Mouse (Mus musculus) midbrain, embryonic 12.5 days (tissue): ENCODE measurements around the gene Errfi1. TPM values are rescaled to one million over a fixed set of nuclear protein-coding genes. Genes with fewer than 3 reads are reported as not detected.

Source experiments
- ATAC-seq: fragments of 200-750 bp; cut with Nextera tagmentation; 2 replicates; pipeline ENCODE4 v1.8.0; 2017; ENCODE audit warnings: low read depth, moderate TSS enrichment, moderate library complexity; ENCODE audit not compliant: low FRiP score
- H3K27ac ChIP-seq: fragments of 300-500 bp; sonication (generic); replicated peaks from 2 replicates; pipeline ENCODE4 v1.5.1; 2016; ENCODE audit warnings: mild to moderate bottlenecking
- H3K27me3 ChIP-seq: fragments of 300-500 bp; sonication (generic); 2 replicates; pipeline ENCODE4 v1.6.1; 2016; ENCODE audit warnings: mild to moderate bottlenecking
- H3K36me3 ChIP-seq: fragments of 300-500 bp; sonication (generic); 2 replicates; pipeline ENCODE4 v1.6.1; 2016
- H3K4me1 ChIP-seq: fragments of 300-500 bp; sonication (generic); 2 replicates; pipeline ENCODE4 v1.6.1; 2016
- H3K4me2 ChIP-seq: fragments of 300-500 bp; sonication (generic); replicated peaks from 2 replicates; pipeline ENCODE4 v1.6.1; 2016; ENCODE audit warnings: mild to moderate bottlenecking, moderate library complexity
- H3K4me3 ChIP-seq: fragments of 300-500 bp; sonication (generic); 2 replicates; pipeline ENCODE4 v1.5.1; 2016; ENCODE audit warnings: mild to moderate bottlenecking
- H3K9ac ChIP-seq: fragments of 300-500 bp; sonication (generic); replicated peaks from 2 replicates; pipeline ENCODE4 v1.6.1; 2016; ENCODE audit warnings: mild to moderate bottlenecking, moderate library complexity
- H3K9me3 ChIP-seq: fragments of 300-500 bp; sonication (generic); 2 replicates; pipeline ENCODE4 v1.6.1; 2016; ENCODE audit warnings: mild to moderate bottlenecking
- WGBS: fragments of 180-500 bp; shearing (Covaris S2); methylation state at CpG from one replicate; pipeline ENCODE4 v1.1.7; 2016; 5-methylcytosine and 5-hydroxymethylcytosine counted together
- polyA plus RNA-seq: library from polyadenylated mRNA; unstranded; fragments of >200 nt; fragmentation: Nextera tagmentation; extraction: Ambion mirVana; gene quantifications from 2 replicates; pipeline ENCODE4 v1.2.1, GENCODE M21; 2016

The Errfi1 gene
- polyA plus RNA-seq, 1 experiment from 2014 or later, result 22.1 TPM

DNA sequence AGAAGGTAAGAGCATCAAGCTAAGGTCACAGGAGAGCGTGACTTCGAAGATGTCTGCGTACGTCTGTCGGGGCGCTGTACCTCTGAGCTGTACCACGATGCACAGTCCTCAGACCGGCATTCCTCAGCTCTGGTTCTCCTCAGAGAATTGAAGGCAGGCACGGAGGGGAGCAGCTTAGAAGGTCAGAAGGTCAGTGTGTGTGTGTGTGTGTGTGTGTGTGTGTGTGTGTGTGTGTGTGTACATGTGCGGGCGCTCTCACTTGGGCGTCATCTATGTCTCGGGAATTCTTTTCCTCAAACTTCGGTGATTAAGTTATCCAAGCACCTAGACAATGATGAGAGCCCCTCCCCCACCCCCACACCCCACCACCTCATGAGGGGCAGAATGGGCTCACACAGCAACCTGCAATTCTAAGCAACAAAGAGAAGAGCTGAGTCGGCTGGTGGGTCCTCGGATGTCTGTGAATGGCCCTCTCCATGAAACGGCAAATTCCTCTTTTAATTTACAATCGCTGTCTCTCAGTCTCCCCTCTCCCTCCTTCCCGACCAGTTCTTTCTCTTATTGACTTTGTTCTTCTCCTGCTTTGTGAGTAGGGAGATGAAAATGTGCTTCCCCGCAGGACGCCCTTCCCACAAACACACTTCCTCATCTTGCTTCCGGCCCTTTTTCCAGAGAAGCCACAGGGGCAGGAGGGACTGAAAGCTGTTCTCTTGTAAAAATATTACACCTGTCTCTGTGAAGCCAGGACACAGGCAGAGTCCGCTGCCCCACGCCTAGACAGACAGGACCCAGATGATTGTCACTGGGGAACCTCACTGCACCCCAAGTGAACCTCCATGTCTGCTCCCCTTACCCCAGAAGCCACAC lies 29.9 kb upstream of the Errfi1 start:
- Histone ChIP-seq H3K9ac (no peak overlapping the region), H3K4me1 (peaks cover 32% of the 10 kb centered on the region), H3K4me2 (0 out of 2 replicates have a peak overlapping the region, but pooled peaks have one; percentile 7), H3K4me3 (no peak overlapping the region), H3K9me3 (no peaks in the 10 kb centered on the region), H3K36me3 (no peaks in the 10 kb centered on the region), H3K27me3 (peaks cover 42% of the 10 kb centered on the region), H3K27ac (no peak overlapping the region)
- 0 out of 2 replicates have a peak, but pooled peaks have one; percentile 30 for ATAC-seq
- WGBS, result 36% methylated on average over 23 of the region's 24 CpGs

DNA sequence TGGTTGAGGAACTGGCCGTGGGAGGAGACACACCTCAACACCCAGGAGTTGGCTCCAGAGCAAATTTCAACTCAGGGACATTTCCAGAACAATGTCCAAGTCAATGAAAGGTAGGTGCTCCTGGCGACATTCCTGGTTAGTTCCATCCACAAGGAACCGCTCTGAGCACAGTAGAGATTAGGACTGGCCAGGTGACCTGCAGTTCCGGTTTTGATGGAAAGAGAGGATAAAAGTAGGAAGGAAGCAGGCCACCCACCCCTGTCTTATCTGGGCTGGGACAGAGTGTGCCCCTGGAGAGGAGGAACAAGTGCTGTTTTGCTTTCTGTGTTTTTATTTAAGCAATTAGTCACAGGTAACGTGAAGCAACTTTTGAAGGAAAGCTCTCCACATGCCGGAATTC lies 28.8 kb upstream of the Errfi1 start:
- no peaks in the 10 kb centered on the region for H3K36me3 ChIP-seq
- WGBS, result 62% methylated on average over 6 of the region's 6 CpGs
- no peak overlapping the region for H3K4me3 ChIP-seq
- no peak overlapping the region for H3K4me2 ChIP-seq
- ATAC-seq, result no peak
- no peak overlapping the region for H3K9ac ChIP-seq
- H3K27ac ChIP-seq, result no peak overlapping the region
- peaks cover 38% of the 10 kb centered on the region for H3K27me3 ChIP-seq
- no peaks in the 10 kb centered on the region for H3K9me3 ChIP-seq
- H3K4me1 ChIP-seq, result peaks cover 32% of the 10 kb centered on the region

DNA sequence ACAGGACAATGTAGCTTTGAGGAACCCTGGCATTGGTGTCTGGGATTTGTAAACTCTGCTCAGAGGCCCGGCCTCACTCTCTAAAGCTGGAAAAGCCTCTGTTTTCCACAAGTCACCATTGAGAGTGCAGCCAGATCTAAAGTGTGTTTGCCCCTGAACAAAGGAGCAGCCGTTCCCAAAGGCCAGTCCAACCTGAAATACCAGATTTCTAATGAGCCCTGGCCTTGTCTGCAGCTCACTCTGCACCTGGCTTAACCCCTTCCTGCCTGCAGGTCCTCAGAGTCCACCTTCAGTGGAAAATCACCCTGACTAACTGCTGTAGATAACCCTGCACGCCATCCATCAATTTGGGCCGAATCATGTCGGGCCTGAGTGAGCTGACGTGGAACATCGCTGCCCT lies 28.2 kb upstream of the Errfi1 start:
- no peak overlapping the region for H3K4me3 ChIP-seq
- H3K9me3 ChIP-seq, result no peaks in the 10 kb centered on the region
- H3K36me3 ChIP-seq, result no peaks in the 10 kb centered on the region
- no peak for ATAC-seq
- no peak overlapping the region for H3K27ac ChIP-seq
- H3K4me2 ChIP-seq, result no peak overlapping the region
- peaks cover 38% of the 10 kb centered on the region for H3K27me3 ChIP-seq
- WGBS, result 19% methylated on average over 7 of the region's 7 CpGs
- H3K9ac ChIP-seq, result no peak overlapping the region
- H3K4me1 ChIP-seq, result peaks cover 32% of the 10 kb centered on the region

DNA sequence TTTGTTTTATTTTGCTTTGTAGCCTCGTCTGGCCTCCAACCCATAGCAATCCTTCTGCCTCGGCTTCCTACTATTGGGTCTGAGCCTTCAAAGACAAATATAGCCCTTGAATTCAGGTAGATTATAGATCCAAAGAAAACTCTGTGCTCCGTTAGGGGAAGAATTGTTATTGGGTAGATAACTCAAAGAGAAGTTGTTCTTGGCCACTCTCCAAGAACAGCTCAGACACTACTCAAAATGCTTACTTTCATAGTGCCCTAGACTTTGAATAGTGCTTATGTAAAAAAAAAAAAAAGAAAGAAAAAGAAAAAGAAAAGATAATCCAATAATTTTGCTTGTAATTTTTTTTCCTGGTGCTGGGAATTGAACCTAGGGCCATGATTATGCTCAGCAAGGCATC lies 22.4 kb upstream of the Errfi1 start:
- Histone ChIP-seq H3K4me1 (peaks cover 9% of the 10 kb centered on the region), H3K27me3 (peaks cover 5% of the 10 kb centered on the region), H3K36me3 (no peaks in the 10 kb centered on the region), H3K9ac (no peak overlapping the region), H3K4me3 (no peak overlapping the region), H3K9me3 (no peaks in the 10 kb centered on the region), H3K4me2 (no peak overlapping the region), H3K27ac (no peak overlapping the region)
- 77% methylated on average over 3 of the region's 3 CpGs for WGBS
- no peak for ATAC-seq

DNA sequence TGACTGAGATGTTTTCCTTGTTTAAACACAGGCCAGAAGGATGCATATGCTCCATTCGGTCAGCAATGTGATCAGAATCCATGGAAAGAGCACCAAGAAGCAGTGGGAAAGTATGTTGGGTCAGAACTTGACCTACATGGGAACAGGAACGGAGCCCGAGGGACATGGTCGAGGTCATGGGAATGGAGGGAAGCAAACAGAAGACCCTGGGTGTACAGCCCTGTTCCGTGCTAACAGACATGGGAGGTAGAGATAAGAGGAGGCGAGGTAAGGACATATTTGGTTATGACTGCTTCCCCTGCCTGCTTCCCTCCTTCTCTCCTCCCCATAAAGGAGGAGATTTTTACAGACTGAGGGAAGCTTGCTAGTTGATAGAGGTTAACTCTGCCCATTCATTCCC lies 21.8 kb upstream of the Errfi1 start:
- 87% methylated on average over 6 of the region's 6 CpGs for WGBS
- Histone ChIP-seq H3K9ac (no peak overlapping the region), H3K4me1 (peaks cover 4% of the 10 kb centered on the region; the same call in 1 of the 2 replicates), H3K27me3 (0 out of 2 replicates have a peak, but pooled peaks cover 3% of the 10 kb centered on the region), H3K9me3 (no peaks in the 10 kb centered on the region), H3K4me2 (no peak overlapping the region), H3K4me3 (no peak overlapping the region), H3K27ac (no peak overlapping the region), H3K36me3 (no peaks in the 10 kb centered on the region)
- no peak for ATAC-seq

DNA sequence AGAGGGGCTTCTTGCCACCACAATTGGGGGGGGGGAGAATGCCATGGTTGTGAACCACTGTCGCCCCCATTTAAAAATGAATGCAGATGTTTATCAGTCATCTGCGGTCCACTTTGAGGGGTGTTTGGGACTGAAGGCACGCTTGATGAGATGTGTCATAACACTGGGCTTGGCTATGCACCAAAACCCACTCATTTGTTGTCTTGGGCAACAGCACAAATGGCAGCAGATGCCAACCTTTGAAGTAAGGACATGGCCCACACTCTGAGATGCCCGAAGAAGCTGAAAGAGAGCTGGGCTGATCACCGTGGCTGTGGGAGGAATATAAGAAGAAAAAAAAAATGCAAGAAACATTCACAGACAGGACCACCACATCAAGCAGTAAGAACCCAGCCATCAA lies 18.6 kb upstream of the Errfi1 start:
- 91% methylated on average over 5 of the region's 5 CpGs for WGBS
- no peak overlapping the region for H3K4me2 ChIP-seq
- H3K27me3 ChIP-seq, result 0 out of 2 replicates have a peak, but pooled peaks cover 3% of the 10 kb centered on the region
- H3K4me1 ChIP-seq, result no peaks in the 10 kb centered on the region
- no peaks in the 10 kb centered on the region for H3K36me3 ChIP-seq
- H3K9me3 ChIP-seq, result no peaks in the 10 kb centered on the region
- ATAC-seq, result no peak
- no peak overlapping the region for H3K9ac ChIP-seq
- no peak overlapping the region for H3K4me3 ChIP-seq
- no peak overlapping the region for H3K27ac ChIP-seq

DNA sequence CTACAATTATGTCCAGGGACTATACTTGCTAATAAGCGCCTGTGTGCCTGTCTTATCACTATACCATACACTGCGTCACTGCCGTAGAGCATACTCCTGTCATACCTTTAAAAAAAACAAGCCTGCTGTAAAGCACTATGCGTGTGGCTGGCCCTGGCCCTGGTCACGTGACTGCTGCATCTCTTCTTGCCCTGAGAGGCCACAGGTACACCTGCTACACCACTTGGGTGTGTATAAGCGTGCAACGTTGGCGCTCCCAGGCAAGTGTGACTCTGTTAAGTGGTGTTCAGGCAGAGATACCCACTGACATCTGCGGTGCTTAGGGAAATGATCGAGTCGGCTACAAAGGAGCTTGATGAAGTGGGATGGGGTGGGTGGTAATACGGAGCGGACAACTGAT lies 17.5 kb upstream of the Errfi1 start:
- no peak for ATAC-seq
- Histone ChIP-seq H3K36me3 (no peaks in the 10 kb centered on the region), H3K4me2 (no peak overlapping the region), H3K9ac (no peak overlapping the region), H3K27me3 (0 out of 2 replicates have a peak, but pooled peaks cover 3% of the 10 kb centered on the region), H3K27ac (no peak overlapping the region), H3K9me3 (no peaks in the 10 kb centered on the region), H3K4me3 (no peak overlapping the region), H3K4me1 (no peaks in the 10 kb centered on the region)
- WGBS, result 92% methylated on average over 13 of the region's 13 CpGs

DNA sequence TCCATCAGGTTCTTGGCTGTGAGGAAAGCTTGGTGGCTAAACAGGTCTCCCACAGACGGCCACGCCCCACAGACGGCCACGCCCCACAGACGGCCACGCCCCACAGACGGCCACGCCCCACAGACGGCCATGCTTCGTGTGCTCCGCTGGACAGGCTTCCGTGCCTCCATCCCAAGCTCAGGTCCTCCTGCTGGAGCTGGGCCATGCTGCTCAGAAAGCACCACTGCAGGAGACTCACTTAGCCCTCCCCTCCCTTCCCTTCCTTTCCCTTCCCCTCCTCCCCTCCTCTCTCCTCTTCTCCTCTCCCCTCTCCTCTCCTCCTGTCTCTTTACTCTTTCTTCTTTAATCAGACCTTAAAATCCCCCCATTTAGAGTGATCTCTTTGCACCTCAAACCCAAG lies 16.8 kb upstream of the Errfi1 start:
- H3K27ac ChIP-seq, result no peak overlapping the region
- 0 out of 2 replicates have a peak, but pooled peaks cover 3% of the 10 kb centered on the region for H3K27me3 ChIP-seq
- WGBS, result 94% methylated on average over 12 of the region's 12 CpGs
- ATAC-seq, result no peak
- no peaks in the 10 kb centered on the region for H3K36me3 ChIP-seq
- H3K4me2 ChIP-seq, result no peak overlapping the region
- no peaks in the 10 kb centered on the region for H3K4me1 ChIP-seq
- no peaks in the 10 kb centered on the region for H3K9me3 ChIP-seq
- H3K4me3 ChIP-seq, result no peak overlapping the region
- H3K9ac ChIP-seq, result no peak overlapping the region

DNA sequence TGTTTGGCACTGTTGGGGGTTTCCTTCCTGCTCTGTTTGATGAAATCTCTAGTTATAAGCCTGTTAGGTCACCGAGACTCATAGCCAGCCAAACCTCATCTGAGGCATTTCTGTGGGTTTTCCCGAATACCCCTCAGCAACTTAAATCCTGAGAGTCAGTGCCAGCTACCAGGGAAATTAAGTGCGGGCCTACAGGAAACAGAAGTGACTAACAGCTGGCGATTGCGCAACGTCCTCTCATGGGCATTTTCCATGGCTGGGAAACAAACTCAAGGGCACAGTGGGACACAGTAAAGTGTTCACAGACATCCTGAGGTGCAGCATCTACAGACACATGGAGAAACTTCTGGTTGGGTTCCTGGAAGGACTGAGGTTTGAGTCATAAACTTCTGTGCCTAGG lies 16.3 kb upstream of the Errfi1 start:
- Histone ChIP-seq H3K36me3 (no peaks in the 10 kb centered on the region), H3K4me1 (no peaks in the 10 kb centered on the region), H3K9me3 (no peaks in the 10 kb centered on the region), H3K4me2 (no peak overlapping the region), H3K4me3 (no peak overlapping the region), H3K27me3 (0 out of 2 replicates have a peak, but pooled peaks cover 3% of the 10 kb centered on the region), H3K27ac (no peak overlapping the region), H3K9ac (no peak overlapping the region)
- 92% methylated on average over 6 of the region's 6 CpGs for WGBS
- no peak for ATAC-seq

DNA sequence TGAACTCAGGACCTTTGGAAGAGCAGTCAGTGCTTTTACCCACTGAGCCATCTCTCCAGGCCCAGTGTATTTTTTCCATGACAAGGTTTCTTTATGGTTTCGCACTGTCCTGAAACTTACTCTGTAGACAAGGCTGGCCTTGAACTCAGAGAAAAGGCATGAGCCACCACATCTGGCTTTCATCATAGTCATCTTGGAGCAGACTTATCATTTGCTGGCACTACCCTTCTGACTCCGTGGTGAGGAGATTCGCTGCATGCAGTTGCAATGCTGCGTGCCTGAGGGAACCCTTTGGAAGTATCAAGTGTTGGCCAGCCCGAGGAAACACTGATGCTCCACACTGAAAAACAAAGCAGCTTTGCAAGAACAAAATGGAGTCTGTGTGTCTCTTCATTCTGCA lies 11.7 kb upstream of the Errfi1 start:
- no peak for ATAC-seq
- WGBS, result 90% methylated on average over 5 of the region's 5 CpGs
- no peak overlapping the region for H3K27ac ChIP-seq
- H3K4me1 ChIP-seq, result peaks cover 11% of the 10 kb centered on the region
- no peak overlapping the region for H3K4me2 ChIP-seq
- no peaks in the 10 kb centered on the region for H3K27me3 ChIP-seq
- no peaks in the 10 kb centered on the region for H3K36me3 ChIP-seq
- no peak overlapping the region for H3K9ac ChIP-seq
- H3K4me3 ChIP-seq, result no peak overlapping the region
- H3K9me3 ChIP-seq, result no peaks in the 10 kb centered on the region

DNA sequence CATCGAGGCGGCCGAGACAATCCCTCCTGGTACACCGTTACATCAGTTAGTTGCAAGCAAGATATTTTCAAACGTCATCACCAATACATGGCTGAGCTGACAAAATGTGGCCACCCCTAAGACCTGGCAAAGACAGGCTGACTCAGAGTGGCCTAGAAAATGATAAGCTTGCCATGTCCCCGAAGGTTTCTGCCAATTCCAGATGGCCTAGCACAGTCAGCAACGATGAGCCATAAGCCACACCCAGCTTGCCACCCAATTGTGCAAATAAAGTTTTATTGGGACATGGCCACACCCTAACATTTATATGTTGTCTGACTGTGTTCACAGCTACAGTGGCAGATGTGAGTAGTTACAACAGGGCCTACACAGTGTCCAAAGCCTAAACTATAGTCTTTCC lies 10.5 kb upstream of the Errfi1 start:
- Histone ChIP-seq H3K4me1 (peaks cover 11% of the 10 kb centered on the region), H3K36me3 (no peaks in the 10 kb centered on the region), H3K9ac (no peak overlapping the region), H3K4me2 (no peak overlapping the region), H3K4me3 (no peak overlapping the region), H3K9me3 (no peaks in the 10 kb centered on the region), H3K27me3 (peaks cover 4% of the 10 kb centered on the region; the same call in 1 of the 2 replicates), H3K27ac (no peak overlapping the region)
- ATAC-seq, result no peak
- 93% methylated on average over 7 of the region's 7 CpGs for WGBS

DNA sequence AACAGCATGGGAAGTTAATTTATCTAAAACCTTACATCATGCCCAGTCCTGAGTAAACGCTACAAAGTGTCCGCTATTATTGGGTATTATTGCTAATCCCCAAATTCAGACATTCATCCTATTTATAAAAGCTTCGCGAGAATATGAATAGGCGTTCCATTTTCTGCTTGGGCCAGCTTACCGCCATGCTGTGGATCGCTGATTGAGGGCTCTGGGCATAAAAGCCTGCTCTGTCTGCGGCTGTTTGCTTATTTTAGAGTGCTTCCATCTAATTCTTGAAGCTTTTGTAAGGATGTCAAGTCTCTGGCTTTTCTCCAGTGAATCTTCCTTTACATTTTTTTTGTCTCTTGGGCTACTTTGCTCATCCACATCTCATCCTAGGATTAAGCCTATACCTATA lies 7.4 kb upstream of the Errfi1 start:
- no peak overlapping the region for H3K4me3 ChIP-seq
- no peak overlapping the region for H3K27ac ChIP-seq
- no peaks in the 10 kb centered on the region for H3K9me3 ChIP-seq
- H3K9ac ChIP-seq, result no peak overlapping the region
- peaks cover 14% of the 10 kb centered on the region for H3K4me1 ChIP-seq
- no peak for ATAC-seq
- 21% methylated on average over 8 of the region's 8 CpGs for WGBS
- H3K4me2 ChIP-seq, result no peak overlapping the region
- peaks cover 9% of the 10 kb centered on the region; the same call in 1 of the 2 replicates for H3K27me3 ChIP-seq
- no peaks in the 10 kb centered on the region for H3K36me3 ChIP-seq
